Mouse (Mus musculus): ENCODE measurements around the gene Otx2.
"Not testable (repeated sequence)": the region's sequence is repeated elsewhere in the genome, so short reads cannot be mapped to it uniquely, and the experiment has no call there.

The Otx2 gene

GRCm38 (mm10) chr14:48653676-48654510, 19.7 kb downstream of the Otx2 start:
- no peak for DNase-seq (ENCODE audit: low spot score)

- DNase-seq (ENCODE audit: low spot score) = no peak
Measured at GRCm38 (mm10) chr14:48653081-48653480, 20.5 kb downstream of the Otx2 start.

- DNase-seq (ENCODE audit: low spot score) = no peak
Measured at GRCm38 (mm10) chr14:48652256-48652655, 21.4 kb downstream of the Otx2 start.

DNA sequence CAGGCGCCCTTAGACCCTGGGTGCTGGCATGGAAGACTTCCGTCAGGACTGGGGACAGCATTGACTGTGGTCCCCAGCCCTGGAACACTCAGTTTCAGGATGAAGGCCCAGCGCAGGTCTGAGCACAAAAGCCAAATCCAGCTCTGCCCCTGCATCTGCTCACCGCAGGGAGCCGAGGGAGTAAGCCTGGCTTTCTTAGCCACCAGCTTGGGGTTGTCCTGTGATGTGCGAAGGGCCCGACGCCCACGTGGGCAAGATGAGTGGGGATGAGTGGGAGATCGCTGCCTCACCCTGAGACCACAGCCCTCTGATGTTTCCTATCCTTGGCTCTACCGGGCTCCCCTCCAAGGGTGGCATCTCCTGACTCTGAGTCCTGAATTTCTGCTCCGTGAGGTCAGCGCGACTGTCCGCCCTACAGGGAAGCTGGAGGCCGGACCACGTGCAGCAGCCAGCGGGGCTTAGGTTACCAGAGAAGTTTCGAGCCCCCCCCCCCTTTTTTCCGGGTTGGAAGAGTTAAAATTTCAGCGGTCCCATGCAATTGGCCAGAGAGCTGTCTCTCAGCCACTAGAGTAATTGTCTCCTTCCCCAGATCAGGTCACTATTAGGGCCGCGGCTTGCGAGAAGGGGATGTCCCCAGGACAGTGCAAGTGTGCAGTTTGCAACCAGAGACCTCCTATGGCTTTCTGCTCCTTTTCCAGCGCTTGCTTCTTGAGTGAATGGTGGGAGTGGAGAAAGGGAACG, 22.0 kb downstream of the Otx2 start:
- DNase-seq (ENCODE audit: low spot score) = no peak

DNA sequence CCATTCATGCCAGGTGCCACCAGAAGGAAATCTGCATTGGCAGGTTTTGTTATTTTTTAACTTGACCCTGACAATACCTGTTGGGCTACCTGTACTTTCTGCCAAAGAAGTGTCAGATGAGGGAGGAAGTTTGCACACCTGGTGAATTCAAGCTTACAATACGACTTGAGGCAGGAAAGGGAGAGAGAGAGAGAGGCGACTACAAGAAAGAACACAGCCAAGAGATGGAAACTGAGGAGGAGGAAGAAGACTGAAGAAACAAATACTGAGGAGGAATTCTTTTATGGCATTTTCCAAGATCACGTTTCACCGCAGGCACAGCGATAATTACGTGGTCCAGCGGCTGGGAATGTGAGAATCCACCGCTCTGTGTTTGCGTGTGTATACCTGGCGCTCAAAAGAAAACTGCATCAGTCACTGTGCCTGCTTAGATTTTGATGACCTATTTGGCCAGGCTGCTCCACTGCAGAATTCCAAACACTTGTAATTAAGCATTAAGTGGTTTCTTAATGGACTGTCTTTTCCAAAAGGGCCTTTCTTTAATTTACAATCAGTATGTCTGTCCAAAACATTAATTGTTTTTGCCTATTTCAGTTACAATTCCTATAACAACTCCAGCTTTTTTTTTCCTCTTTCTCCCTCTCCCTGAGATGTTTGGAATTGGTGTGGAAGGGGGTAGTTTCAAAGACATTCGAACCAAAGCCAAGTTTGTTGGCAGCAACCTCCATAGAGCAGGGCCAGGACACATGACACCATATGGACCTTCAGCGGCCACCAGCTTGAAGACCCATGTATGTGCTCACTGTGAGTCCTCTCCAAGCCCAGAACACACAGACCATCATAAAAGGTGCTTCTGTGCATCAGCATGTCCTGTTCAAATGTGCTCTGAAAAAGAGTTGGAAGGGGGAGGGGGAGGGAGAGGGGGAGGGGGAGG, 31.9 kb downstream of the Otx2 start:
- DNase-seq (ENCODE audit: low spot score) = no peak

GRCm38 (mm10) chr14:48633141-48633540, 40.5 kb downstream of the Otx2 start:
- no peak for DNase-seq (ENCODE audit: low spot score)

DNA sequence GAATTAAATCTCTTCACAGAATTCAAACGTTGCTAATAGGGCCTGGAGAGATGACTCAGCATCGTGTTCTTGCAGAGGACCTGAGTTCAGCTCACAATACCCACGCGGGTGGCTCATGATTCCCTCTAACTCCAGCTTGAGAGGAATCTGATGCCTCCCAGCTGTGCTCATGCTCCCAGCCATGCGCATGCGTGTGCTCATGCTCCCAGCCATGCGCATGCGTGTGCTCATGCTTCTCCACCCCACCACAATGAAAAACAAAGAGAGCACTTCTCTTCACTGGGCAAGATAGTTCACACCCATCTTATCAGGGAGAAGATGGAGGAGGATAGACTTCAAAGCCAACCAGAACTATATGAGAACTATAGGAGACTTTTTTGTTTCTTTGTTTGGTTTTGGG, 41.3 kb downstream of the Otx2 start:
- DNase-seq (ENCODE audit: low spot score) = no peak

DNA sequence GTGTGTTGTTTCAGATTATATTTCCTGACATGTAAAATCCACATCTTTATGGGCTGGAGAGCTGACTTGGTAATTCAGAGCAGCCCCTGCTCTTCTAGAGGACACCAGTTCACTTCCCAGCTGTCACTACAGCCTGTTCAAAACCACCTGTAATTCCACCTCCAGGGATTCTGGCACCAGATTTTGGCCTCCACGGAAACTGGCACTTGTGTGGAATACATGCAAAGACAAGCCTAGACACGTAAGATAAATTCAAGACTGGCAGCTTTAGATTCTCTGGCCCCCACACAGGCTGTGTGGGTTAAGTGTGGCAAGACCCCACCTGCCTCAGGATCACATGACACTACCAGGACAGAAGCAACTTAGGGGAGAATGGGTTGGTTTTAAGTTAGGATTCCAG, 42.1 kb downstream of the Otx2 start:
- DNase-seq (ENCODE audit: low spot score) = no peak

- no peak for DNase-seq (ENCODE audit: low spot score)
Measured at GRCm38 (mm10) chr14:48629404-48629803, 44.2 kb downstream of the Otx2 start.

- no peak for DNase-seq (ENCODE audit: low spot score)
Measured at GRCm38 (mm10) chr14:48626271-48626670, 47.3 kb downstream of the Otx2 start.

- DNase-seq (ENCODE audit: low spot score) = no peak
Measured at GRCm38 (mm10) chr14:48625331-48625694, 48.3 kb downstream of the Otx2 start.

GRCm38 (mm10) chr14:48624596-48625330, 48.9 kb downstream of the Otx2 start:
- no peak for DNase-seq (ENCODE audit: low spot score)

DNA sequence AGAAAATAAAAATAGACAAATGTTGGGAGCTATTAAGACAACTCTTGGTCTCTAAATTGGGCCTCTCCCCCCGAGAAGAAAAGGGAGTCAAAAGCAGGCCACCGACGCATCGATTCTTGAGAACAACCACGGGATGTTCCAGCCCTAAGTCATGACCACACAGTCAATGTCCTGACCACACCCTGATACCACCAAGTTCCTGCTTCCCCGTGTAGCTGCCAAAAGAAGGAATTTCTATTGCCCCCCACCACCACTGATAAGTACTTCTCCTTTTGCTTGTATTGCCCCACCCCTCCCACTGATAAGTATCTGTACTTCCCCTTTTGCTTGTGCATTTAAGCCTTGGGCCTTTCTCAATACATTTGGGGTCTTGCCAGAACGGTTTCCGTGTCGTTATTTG, 50.9 kb downstream of the Otx2 start:
- DNase-seq (ENCODE audit: low spot score) = not testable (repeated sequence)

- no peak for DNase-seq (ENCODE audit: low spot score)
Measured at GRCm38 (mm10) chr14:48616361-48616760, 57.3 kb downstream of the Otx2 start.

DNA sequence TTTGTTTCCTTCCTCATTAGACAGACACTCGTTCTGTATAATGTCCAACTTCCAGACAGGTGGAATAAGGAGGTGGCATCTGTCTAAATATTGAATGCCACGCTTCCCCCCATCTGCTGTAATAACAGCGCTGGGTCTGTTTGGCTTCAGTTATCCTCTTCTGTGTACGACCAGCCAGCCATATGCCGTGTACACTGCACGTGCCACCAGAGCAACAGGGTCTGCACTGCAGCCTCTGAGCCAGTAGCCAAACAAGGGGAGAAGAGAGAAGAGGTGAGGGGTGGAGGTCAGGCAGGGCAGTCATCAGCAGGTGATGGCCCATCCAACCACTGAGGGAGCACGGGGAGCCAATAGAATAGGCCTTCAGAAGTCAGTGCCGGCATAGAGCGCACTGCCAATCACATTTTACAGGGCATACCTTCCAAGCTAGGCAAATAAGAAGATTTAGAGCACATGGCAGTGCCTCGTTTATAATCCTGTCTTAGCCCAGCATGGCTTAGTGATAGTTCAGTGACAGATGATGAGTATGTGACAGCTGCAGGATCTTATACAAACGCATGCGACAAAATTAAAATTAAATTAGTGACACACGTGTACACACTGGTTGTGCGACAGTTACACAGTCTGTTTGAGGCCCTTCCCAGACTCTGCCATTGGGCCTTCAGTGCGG, 64.8 kb downstream of the Otx2 start:
- no peak for DNase-seq (ENCODE audit: low spot score)

Measured in layer of hippocampus, adult 11-12 months (tissue).